Mouse (Mus musculus): ENCODE data around the gene Irf3.

DNA sequence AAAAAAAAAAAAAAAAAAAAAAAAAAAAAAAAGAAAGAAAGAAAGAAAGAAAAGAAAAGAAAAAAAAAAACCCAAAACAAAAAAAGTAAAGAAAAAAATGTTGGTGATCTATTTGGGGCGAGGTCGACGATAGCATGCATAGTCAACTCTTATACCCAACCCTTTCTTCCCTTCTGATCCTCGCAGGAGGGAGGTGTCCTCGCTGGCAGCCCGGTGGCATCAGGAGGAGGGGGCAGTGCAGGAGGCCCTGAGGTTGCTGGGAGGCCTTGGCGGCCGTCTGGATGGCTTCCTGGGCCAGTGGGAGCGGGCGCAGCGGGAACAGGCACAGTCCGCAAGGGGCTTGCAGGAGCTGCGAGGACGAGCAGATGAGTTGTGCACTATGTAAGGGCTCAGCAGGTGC is 43.9 kb upstream of the Irf3 start:
- TF ChIP-seq POLR2A (IDR thresholded peaks at IDR 0.05; ENCODE audit: low read depth, low read length): no peak
- no peak for TF ChIP-seq CTCF (conservative IDR thresholded peaks at IDR 0.05; ENCODE audit: insufficient read depth, insufficient read length, low read depth, low read length)
